Mouse (Mus musculus) embryo, embryonic 10 days (tissue): Measurements from ENCODE around the gene Xaf1.
"Not testable (repeated sequence)": the region's sequence is repeated elsewhere in the genome, so short reads cannot be mapped to it uniquely, and the experiment has no call there.

Source experiments
- DNase-seq: peaks from one replicate; pipeline ENCODE4 v3.0.0-alpha.2; 2015; ENCODE audit warnings: low spot score

Gene Xaf1

GRCm38 (mm10) chr11:72311355-72312001 lies 10.0 kb downstream of the Xaf1 start:
- DNase-seq, result no peak

- peak; percentile 20 for DNase-seq
Measured at GRCm38 (mm10) chr11:72314151-72314895, 12.9 kb downstream of the Xaf1 start, which contains the start of gene Fbxo39. Gene Fbxo39, plus strand, starts transcription at chr11:72314444.

GRCm38 (mm10) chr11:72318026-72318425 lies 16.6 kb downstream of the Xaf1 start:
- no peak for DNase-seq

- no peak for DNase-seq
Measured at GRCm38 (mm10) chr11:72324431-72324830, 23.0 kb downstream of the Xaf1 start.

- DNase-seq, result no peak
Measured at GRCm38 (mm10) chr11:72325701-72326100, 24.3 kb downstream of the Xaf1 start.

- no peak for DNase-seq
Measured at GRCm38 (mm10) chr11:72332951-72333667, 31.7 kb downstream of the Xaf1 start.

GRCm38 (mm10) chr11:72334653-72335052 lies 33.2 kb downstream of the Xaf1 start:
- no peak for DNase-seq

GRCm38 (mm10) chr11:72336726-72337125 lies 35.3 kb downstream of the Xaf1 start:
- DNase-seq, result no peak

- peak; percentile 55 for DNase-seq
Measured at GRCm38 (mm10) chr11:72338437-72338871, 37.0 kb downstream of the Xaf1 start.

- no peak for DNase-seq
Measured at GRCm38 (mm10) chr11:72339716-72340115, 38.3 kb downstream of the Xaf1 start.

- DNase-seq, result peak; percentile 92
Measured at GRCm38 (mm10) chr11:72342549-72343237, 41.3 kb downstream of the Xaf1 start.

GRCm38 (mm10) chr11:72343238-72343625 lies 41.8 kb downstream of the Xaf1 start:
- DNase-seq, result not testable (repeated sequence)

- peak; percentile 78 for DNase-seq
Measured at GRCm38 (mm10) chr11:72343904-72344303, 42.5 kb downstream of the Xaf1 start.

- DNase-seq, result no peak
Measured at GRCm38 (mm10) chr11:72344486-72344885, 43.1 kb downstream of the Xaf1 start.

GRCm38 (mm10) chr11:72348563-72348962 lies 47.1 kb downstream of the Xaf1 start:
- DNase-seq, result no peak

GRCm38 (mm10) chr11:72349016-72349415 lies 47.6 kb downstream of the Xaf1 start:
- DNase-seq, result no peak

- DNase-seq, result no peak
Measured at GRCm38 (mm10) chr11:72349652-72350051, 48.2 kb downstream of the Xaf1 start.

GRCm38 (mm10) chr11:72352272-72352671 lies 50.8 kb downstream of the Xaf1 start:
- no peak for DNase-seq

GRCm38 (mm10) chr11:72353186-72353585 lies 51.8 kb downstream of the Xaf1 start:
- no peak for DNase-seq

GRCm38 (mm10) chr11:72354971-72355728 lies 53.7 kb downstream of the Xaf1 start:
- peak; percentile 88 for DNase-seq
